In the genomic region with DNA sequence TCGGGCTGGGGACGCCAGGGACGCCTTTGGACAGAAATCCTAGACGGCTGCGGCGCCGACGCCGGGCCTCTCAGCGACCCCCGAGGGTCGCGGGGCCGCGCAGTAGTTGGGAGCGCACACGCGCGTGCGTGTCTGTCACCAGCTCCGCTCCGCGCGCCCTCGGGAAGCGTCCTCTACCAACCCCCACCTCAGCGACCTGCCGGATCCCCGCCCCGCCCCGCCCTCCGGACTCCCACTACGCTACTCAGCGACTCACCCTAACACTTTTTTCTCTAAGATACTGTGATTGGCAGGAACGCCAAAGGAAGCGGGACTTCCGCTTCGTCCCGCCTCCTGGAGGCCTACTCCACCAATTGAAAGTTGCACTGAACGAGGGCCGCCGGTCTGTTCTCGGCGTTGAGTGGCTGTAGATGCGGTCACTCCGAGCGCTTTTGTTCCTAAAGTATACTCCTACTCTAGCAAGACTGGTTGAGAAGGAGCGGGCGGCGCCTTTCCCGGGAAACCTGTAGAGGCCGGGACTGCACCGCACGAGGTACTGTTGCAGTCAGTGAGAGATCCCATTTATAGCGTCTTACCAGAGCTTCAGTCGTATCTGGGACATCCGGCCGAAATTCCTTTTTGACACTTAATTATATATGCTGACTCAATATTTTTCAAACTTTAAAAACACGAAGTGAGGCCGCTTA, we compare ENCODE assay signal across 8 mouse cellular contexts. TPM values are rescaled to one million over a fixed set of nuclear protein-coding genes. Genes with fewer than 3 reads are reported as not detected.
DNase-seq lines count a peak whose midpoint lies in the region; ATAC-seq and TF ChIP-seq lines count a peak whose summit lies in the region.

TSS of gene Nf2 (minus strand) at position 279 of the 686 bp plus-strand sequence.

- peak within 1 kb of the TSS; percentile 80 for H3K9ac ChIP-seq in embryonic facial prominence, embryonic 15.5 days
- peak within 1 kb of the TSS; percentile 92 for H3K9ac ChIP-seq in limb, embryonic 14.5 days (ENCODE audit: low read depth, low read length, severe bottlenecking)
- peak within 1 kb of the TSS; percentile 72 for H3K9ac ChIP-seq in midbrain, postnatal 0 days (replicated peaks; ENCODE audit: low read length, poor library complexity, severe bottlenecking)

- DNase-seq in 416B (ENCODE audit: low read depth) = peak; percentile 99
- DNase-seq in heart, adult 8-10 months (ENCODE audit: low spot score) = peak; percentile 99
- peak; percentile 100 for DNase-seq in kidney, adult 9 months
- peak; percentile 100 for DNase-seq in limb, embryonic 14.5 days (ENCODE audit: low spot score)
- peak; percentile 99 for DNase-seq in midbrain, postnatal 0 days (ENCODE audit: low spot score)
- DNase-seq in spleen, postnatal 14 days (ENCODE audit: low spot score in 2 of 2) = peak; percentile 91

- 0 out of 2 replicates have a peak, but pooled peaks have one; percentile 1 for TF ChIP-seq CTCF in bone marrow, adult 2 months (IDR thresholded peaks at IDR 0.05; ENCODE audit: control insufficient read depth, insufficient read depth, low read length)
- peak; percentile 28 for TF ChIP-seq CTCF in midbrain, postnatal 0 days (IDR thresholded peaks at IDR 0.05)

- TF ChIP-seq POLR2A in bone marrow, adult 2 months (IDR thresholded peaks at IDR 0.05; ENCODE audit: borderline replicate concordance, control insufficient read depth, low read depth, low read length) = peak; percentile 51; the same call in 1 of the 2 replicates
- peak; percentile 84; the same call in 1 of the 2 replicates for TF ChIP-seq POLR2A in limb, embryonic 14.5 days (IDR thresholded peaks at IDR 0.05; ENCODE audit: borderline replicate concordance, extremely low read depth, insufficient read depth, insufficient read length)

- H3K36me3 ChIP-seq in embryonic facial prominence, embryonic 15.5 days = no peaks in the 10 kb centered on the region
- 0 out of 2 replicates have a peak, but pooled peaks cover 4% of the 10 kb centered on the region for H3K36me3 ChIP-seq in limb, embryonic 14.5 days (ENCODE audit: control insufficient read depth, insufficient read depth, low read length)
- H3K36me3 ChIP-seq in midbrain, postnatal 0 days (ENCODE audit: insufficient read depth, low read length) = no peaks in the 10 kb centered on the region

- H3K27ac ChIP-seq in bone marrow, adult 2 months (ENCODE audit: control insufficient read depth, insufficient read depth, low read depth, low read length, poor library complexity) = peak within 1 kb of the TSS; percentile 75
- peak within 1 kb of the TSS; percentile 84 for H3K27ac ChIP-seq in embryonic facial prominence, embryonic 15.5 days (replicated peaks)
- H3K27ac ChIP-seq in limb, embryonic 14.5 days (replicated peaks; ENCODE audit: low read depth, low read length) = peak within 1 kb of the TSS; percentile 73
- H3K27ac ChIP-seq in midbrain, postnatal 0 days (ENCODE audit: low read depth, low read length) = 0 out of 2 replicates have a peak within 1 kb of the TSS, but pooled peaks have one; percentile 52

- H3K9me3 ChIP-seq in embryonic facial prominence, embryonic 15.5 days (replicated peaks) = no peaks in the 10 kb centered on the region
- no peaks in the 10 kb centered on the region for H3K9me3 ChIP-seq in limb, embryonic 14.5 days (ENCODE audit: control insufficient read depth, low read length)
- H3K9me3 ChIP-seq in midbrain, postnatal 0 days (ENCODE audit: low read length) = no peaks in the 10 kb centered on the region

- no peaks in the 10 kb centered on the region for H3K27me3 ChIP-seq in embryonic facial prominence, embryonic 15.5 days
- no peaks in the 10 kb centered on the region for H3K27me3 ChIP-seq in limb, embryonic 14.5 days (ENCODE audit: control insufficient read depth, insufficient read depth, low read length)
- H3K27me3 ChIP-seq in midbrain, postnatal 0 days (ENCODE audit: insufficient read depth, low read length) = no peaks in the 10 kb centered on the region

- H3K4me3 ChIP-seq in bone marrow, adult 2 months (replicated peaks; ENCODE audit: control insufficient read depth, low read depth, low read length) = peak within 1 kb of the TSS; percentile 98
- H3K4me3 ChIP-seq in embryonic facial prominence, embryonic 15.5 days (replicated peaks) = peak within 1 kb of the TSS; percentile 87
- H3K4me3 ChIP-seq in limb, embryonic 14.5 days (replicated peaks; ENCODE audit: low read length) = peak within 1 kb of the TSS; percentile 78
- peak within 1 kb of the TSS; percentile 74 for H3K4me3 ChIP-seq in midbrain, postnatal 0 days (ENCODE audit: low read depth, low read length)

- WGBS in bone marrow, adult 2 months = under 1% methylated on average over 60 of the region's 60 CpGs
- under 1% methylated on average over 60 of the region's 60 CpGs for WGBS in embryonic facial prominence, embryonic 15.5 days
- under 1% methylated on average over 56 of the region's 60 CpGs for WGBS in limb, embryonic 14.5 days
- under 1% methylated on average over 50 of the region's 60 CpGs for WGBS in midbrain, postnatal 0 days

- H3K4me2 ChIP-seq in embryonic facial prominence, embryonic 15.5 days (replicated peaks) = peak within 1 kb of the TSS; percentile 58
- H3K4me2 ChIP-seq in limb, embryonic 14.5 days (replicated peaks; ENCODE audit: low read depth, low read length, severe bottlenecking) = peak within 1 kb of the TSS; percentile 72
- peak within 1 kb of the TSS; percentile 69 for H3K4me2 ChIP-seq in midbrain, postnatal 0 days (ENCODE audit: low read depth, low read length, poor library complexity, severe bottlenecking)

- peak; percentile 99 for ATAC-seq in embryonic facial prominence, embryonic 15.5 days (ENCODE audit: insufficient number of reproducible peaks, low FRiP score, low TSS enrichment, low read depth)
- peak; percentile 100 for ATAC-seq in limb, embryonic 14.5 days (ENCODE audit: low FRiP score, low read depth)
- ATAC-seq in midbrain, postnatal 0 days (ENCODE audit: low FRiP score) = peak; percentile 100

- peaks cover 1% of the 10 kb centered on the region; the same call in 1 of the 2 replicates for H3K4me1 ChIP-seq in bone marrow, adult 2 months (ENCODE audit: control insufficient read depth, insufficient read depth, low read length)
- peaks cover 11% of the 10 kb centered on the region for H3K4me1 ChIP-seq in embryonic facial prominence, embryonic 15.5 days
- H3K4me1 ChIP-seq in limb, embryonic 14.5 days (ENCODE audit: control insufficient read depth, insufficient read depth, low read length) = peaks cover 17% of the 10 kb centered on the region
- peaks cover 7% of the 10 kb centered on the region; the same call in 1 of the 2 replicates for H3K4me1 ChIP-seq in midbrain, postnatal 0 days (ENCODE audit: insufficient read depth, low read length)

RNA-seq across cellular contexts. Expression of gene Nf2, which starts in this region (rescaled TPM):
- polyA plus RNA-seq in bone marrow, adult 2 months (2011; ENCODE audit: insufficient read depth, insufficient read length, low replicate concordance, missing spikeins) = 17.5 and 38.0 TPM in 2 replicates
- 47.1 and 50.7 TPM in 2 replicates for polyA plus RNA-seq in embryonic facial prominence, embryonic 15.5 days (2015; fragmentation: Nextera tagmentation; extraction: Ambion mirVana)
- total RNA-seq in heart, adult 8-10 months (2022) = 10 to 100 TPM; 75.5 to 80.0 (median 78.3) TPM
- 64.9 and 71.5 TPM in 2 replicates for polyA plus RNA-seq in limb, embryonic 14.5 days (2012; rRNA removed)
- 37.7 and 44.8 TPM in 2 replicates for polyA plus RNA-seq in limb, embryonic 14.5 days (2014; fragmentation: Nextera tagmentation; extraction: Ambion mirVana)
- total RNA-seq in midbrain, postnatal 0 days (2014; rRNA removed) = 103 and 107 TPM in 2 replicates
- polyA plus RNA-seq in midbrain, postnatal 0 days (2015; fragmentation: Nextera tagmentation; extraction: Ambion mirVana) = 48.4 and 51.5 TPM in 2 replicates

Comparison
In these comparisons a context has a peak if more than half of its experiments do, and no peak if none do; other contexts are left out.
1. Peak in every context shown above with its lines: DNase-seq, ATAC-seq, H3K4me3 ChIP-seq and H3K27ac ChIP-seq.